Mouse (Mus musculus) urinary bladder, postnatal 36 days (tissue): ENCODE results near the gene Gm10065.

ENCODE experiments used
- DNase-seq, 2 experiments: peaks; one replicate each; pipeline ENCODE4 v3.0.0; 2022; ENCODE audit warnings: low spot score in 2 of 2, mixed read lengths in 1 of 2

Gene Gm10065

GRCm38 (mm10) chr13:21435476-21435875 is 43.8 kb downstream of the Gm10065 start:
- no peak for DNase-seq
